Mouse (Mus musculus): Measurements from ENCODE around the gene Hnrnpr.

DNA sequence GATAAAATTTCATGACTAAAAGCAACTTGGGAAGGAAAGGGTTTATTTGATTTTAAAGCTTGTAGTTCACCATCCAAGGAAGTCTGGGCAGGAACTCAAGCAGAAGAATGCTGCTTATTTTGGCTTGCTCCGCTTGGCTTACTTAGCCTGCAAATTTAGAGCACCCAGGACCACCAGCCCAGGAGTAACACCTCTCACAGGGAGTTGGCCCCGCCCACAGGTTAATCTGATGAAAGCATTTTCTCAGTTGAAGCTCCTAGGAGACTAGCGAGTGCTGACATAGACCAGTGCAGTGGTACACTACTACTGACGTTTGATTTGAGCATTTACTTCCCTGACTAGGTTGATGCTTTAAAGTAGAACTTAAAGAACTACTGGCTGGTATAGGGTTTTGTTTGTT lies 26.4 kb downstream of the Hnrnpr start:
- no peak for TF ChIP-seq POLR2A (IDR thresholded peaks at IDR 0.05; ENCODE audit: borderline replicate concordance, insufficient read depth, low read length)
- TF ChIP-seq CTCF (IDR thresholded peaks at IDR 0.05; ENCODE audit: borderline replicate concordance, insufficient read depth, low read depth, low read length): no peak
